Mouse (Mus musculus): ENCODE results near the gene Olfr1378. TPM values are rescaled to one million over a fixed set of nuclear protein-coding genes. Genes with fewer than 3 reads are reported as not detected.

The Olfr1378 gene
- total RNA-seq, 2 experiments from 2014 or later = not detected

Other genes starting within 250 kb of the Olfr1378 start
- gene Zfp354c, start 138.8 kb upstream of the Olfr1378 start, total RNA-seq (2021) = 1 to 10 TPM; 7.0 to 7.7 TPM
- gene Zfp879, start 125.0 kb upstream of the Olfr1378 start, total RNA-seq (2021) = 1 to 10 TPM in 1 of 2 experiments, under 1 TPM in 1; 0.72 to 1.2 TPM
- gene Grm6, start 115.8 kb upstream of the Olfr1378 start, total RNA-seq (2021) = not detected
- 1 to 10 TPM; 1.1 to 2.3 TPM for gene Zfp454, start 78.9 kb upstream of the Olfr1378 start, total RNA-seq (2021)
- 1 to 10 TPM; 3.1 to 4.6 TPM for gene Zfp2, start 50.4 kb upstream of the Olfr1378 start, total RNA-seq (2021)
- gene Zfp354b, start 34.9 kb upstream of the Olfr1378 start, total RNA-seq (2021) = 1 to 10 TPM; 1.1 to 1.3 TPM
- gene 4933414I15Rik, start 22.8 kb upstream of the Olfr1378 start, total RNA-seq (2021) = not detected
- gene Prop1, start 12.8 kb upstream of the Olfr1378 start, total RNA-seq (2021) = not detected
- not detected for gene Olfr1377, start 15.4 kb downstream of the Olfr1378 start, total RNA-seq (2021)
- gene Olfr51, start 37.1 kb downstream of the Olfr1378 start, total RNA-seq (2021) = not detected
- not detected for gene Olfr54, start 47.7 kb downstream of the Olfr1378 start, total RNA-seq (2021)
- gene Olfr1375, start 81.6 kb downstream of the Olfr1378 start, total RNA-seq (2021) = not detected
- gene Zfp354a, start 92.7 kb downstream of the Olfr1378 start, total RNA-seq (2021) = 1 to 10 TPM; 2.1 to 2.9 TPM

Data from heart, postnatal 10 days (tissue).